Mouse (Mus musculus): Measurements from ENCODE around the gene Papss2. TPM values are rescaled to one million over a fixed set of nuclear protein-coding genes. Genes with fewer than 3 reads are reported as not detected.

The Papss2 gene
- polyA plus RNA-seq, 1 experiment from 2014 or later = 3.5 TPM

DNA sequence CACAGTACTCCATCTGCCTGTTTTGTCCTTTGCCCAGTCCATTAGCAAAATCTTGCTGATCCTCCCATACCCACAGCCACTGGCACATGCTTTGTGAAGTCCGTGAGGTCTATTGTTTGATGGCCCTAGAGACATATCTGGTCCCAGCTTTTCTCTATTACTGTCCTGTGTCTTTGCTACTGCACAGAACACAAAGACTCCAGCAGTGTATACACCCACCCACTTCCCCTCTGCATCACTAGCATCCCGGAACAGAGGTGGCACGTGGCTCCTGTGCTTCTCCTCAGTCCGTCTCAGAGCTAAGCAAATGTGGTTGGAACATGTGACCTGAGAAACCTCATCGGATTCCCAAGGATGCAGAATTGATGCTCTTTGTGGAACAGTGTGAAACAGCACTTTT is 28.1 kb upstream of the Papss2 start:
- peaks cover 5% of the 10 kb centered on the region; the same call in 1 of the 2 replicates for H3K4me1 ChIP-seq (replicated peaks; ENCODE audit: control insufficient read depth, insufficient read depth, low read length)
- ATAC-seq (replicated peaks; ENCODE audit: low FRiP score) (no peak), DNase-seq (ENCODE audit: low spot score) (no peak)
- no peak overlapping the region for H3K9ac ChIP-seq (ENCODE audit: low read depth, low read length)
- H3K9me3 ChIP-seq (ENCODE audit: control insufficient read depth, low read length) = no peaks in the 10 kb centered on the region
- no peak overlapping the region for H3K4me3 ChIP-seq (ENCODE audit: low read depth, low read length)
- 80% methylated on average over 5 of the region's 5 CpGs for WGBS
- H3K36me3 ChIP-seq (ENCODE audit: control insufficient read depth, insufficient read depth, low read length) = no peaks in the 10 kb centered on the region
- H3K27me3 ChIP-seq (replicated peaks; ENCODE audit: control insufficient read depth, insufficient read depth, low read length) = no peaks in the 10 kb centered on the region
- no peak overlapping the region for H3K4me2 ChIP-seq
- no peak overlapping the region for H3K27ac ChIP-seq (ENCODE audit: low read depth, low read length)

GRCm38 (mm10) chr19:32568470-32568869 is 27.1 kb upstream of the Papss2 start:
- ATAC-seq (replicated peaks; ENCODE audit: low FRiP score) (no peak), DNase-seq (ENCODE audit: low spot score) (no peak)
- 73% methylated on average over 3 of the region's 3 CpGs for WGBS

GRCm38 (mm10) chr19:32568961-32569653 is 26.5 kb upstream of the Papss2 start:
- Histone ChIP-seq H3K4me2 (peak overlapping the region; percentile 21), H3K4me1 (replicated peaks; ENCODE audit: control insufficient read depth, insufficient read depth, low read length) (peaks cover 5% of the 10 kb centered on the region; the same call in 1 of the 2 replicates), H3K9ac (ENCODE audit: low read depth, low read length) (no peak overlapping the region), H3K36me3 (ENCODE audit: control insufficient read depth, insufficient read depth, low read length) (no peaks in the 10 kb centered on the region), H3K27ac (ENCODE audit: low read depth, low read length) (no peak overlapping the region), H3K4me3 (ENCODE audit: low read depth, low read length) (no peak overlapping the region), H3K9me3 (ENCODE audit: control insufficient read depth, low read length) (no peaks in the 10 kb centered on the region), H3K27me3 (replicated peaks; ENCODE audit: control insufficient read depth, insufficient read depth, low read length) (no peaks in the 10 kb centered on the region)
- DNase-seq (ENCODE audit: low spot score) = no peak
- WGBS = 79% methylated on average over 3 of the region's 3 CpGs
- no peak for ATAC-seq (replicated peaks; ENCODE audit: low FRiP score)

More at GRCm38 (mm10) chr19:32568470-32568869, 27.1 kb upstream of the Papss2 start:
- Histone ChIP-seq H3K4me1 (replicated peaks; ENCODE audit: control insufficient read depth, insufficient read depth, low read length) (peaks cover 5% of the 10 kb centered on the region; the same call in 1 of the 2 replicates), H3K27me3 (replicated peaks; ENCODE audit: control insufficient read depth, insufficient read depth, low read length) (no peaks in the 10 kb centered on the region), H3K4me3 (ENCODE audit: low read depth, low read length) (no peak overlapping the region), H3K4me2 (no peak overlapping the region), H3K9me3 (ENCODE audit: control insufficient read depth, low read length) (no peaks in the 10 kb centered on the region), H3K9ac (ENCODE audit: low read depth, low read length) (no peak overlapping the region), H3K27ac (ENCODE audit: low read depth, low read length) (no peak overlapping the region), H3K36me3 (ENCODE audit: control insufficient read depth, insufficient read depth, low read length) (no peaks in the 10 kb centered on the region)

- H3K27ac ChIP-seq (ENCODE audit: low read depth, low read length) = no peak overlapping the region
- no peak overlapping the region for H3K4me3 ChIP-seq (ENCODE audit: low read depth, low read length)
- ATAC-seq (replicated peaks; ENCODE audit: low FRiP score) = no peak
- H3K4me2 ChIP-seq = peak overlapping the region; percentile 21
- no peaks in the 10 kb centered on the region for H3K27me3 ChIP-seq (replicated peaks; ENCODE audit: control insufficient read depth, insufficient read depth, low read length)
- no peak for DNase-seq (ENCODE audit: low spot score)
- H3K9ac ChIP-seq (ENCODE audit: low read depth, low read length) = no peak overlapping the region
- no peaks in the 10 kb centered on the region for H3K36me3 ChIP-seq (ENCODE audit: control insufficient read depth, insufficient read depth, low read length)
- 49% methylated on average over 5 of the region's 5 CpGs for WGBS
- H3K9me3 ChIP-seq (ENCODE audit: control insufficient read depth, low read length) = no peaks in the 10 kb centered on the region
- peaks cover 5% of the 10 kb centered on the region; the same call in 1 of the 2 replicates for H3K4me1 ChIP-seq (replicated peaks; ENCODE audit: control insufficient read depth, insufficient read depth, low read length)
These were observed 25.9 kb upstream of the Papss2 start for GRCm38 (mm10) chr19:32569725-32570124.

DNA sequence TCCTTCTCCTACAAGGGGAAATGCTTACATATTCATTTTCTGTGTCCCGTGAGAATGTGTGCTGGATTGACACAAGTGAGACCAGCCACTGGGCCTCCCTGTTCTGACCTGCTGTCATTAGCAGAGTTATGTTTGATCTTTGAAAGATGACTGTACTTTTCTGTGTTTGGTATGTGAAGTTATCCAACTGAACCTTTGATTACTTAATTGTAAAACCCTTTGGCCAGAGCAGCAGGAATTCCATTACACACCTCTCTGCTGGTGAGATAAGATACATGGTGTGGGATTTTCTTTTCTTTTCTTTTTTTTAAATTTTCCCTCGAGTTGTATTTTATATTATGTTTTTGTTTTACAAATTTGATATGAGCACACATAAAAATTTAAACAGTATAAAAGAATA is 23.4 kb upstream of the Papss2 start:
- Histone ChIP-seq H3K4me2 (no peak overlapping the region), H3K4me3 (ENCODE audit: low read depth, low read length) (no peak overlapping the region), H3K27ac (ENCODE audit: low read depth, low read length) (no peak overlapping the region), H3K27me3 (replicated peaks; ENCODE audit: control insufficient read depth, insufficient read depth, low read length) (no peaks in the 10 kb centered on the region), H3K9ac (ENCODE audit: low read depth, low read length) (no peak overlapping the region), H3K36me3 (ENCODE audit: control insufficient read depth, insufficient read depth, low read length) (no peaks in the 10 kb centered on the region), H3K4me1 (replicated peaks; ENCODE audit: control insufficient read depth, insufficient read depth, low read length) (peaks cover 5% of the 10 kb centered on the region; the same call in 1 of the 2 replicates), H3K9me3 (ENCODE audit: control insufficient read depth, low read length) (no peaks in the 10 kb centered on the region)
- no peak for DNase-seq (ENCODE audit: low spot score)
- no peak for ATAC-seq (replicated peaks; ENCODE audit: low FRiP score)
- 64% methylated on average over 2 of the region's 2 CpGs for WGBS

- ATAC-seq (replicated peaks; ENCODE audit: low FRiP score) = no peak
- Histone ChIP-seq H3K27me3 (replicated peaks; ENCODE audit: control insufficient read depth, insufficient read depth, low read length) (no peaks in the 10 kb centered on the region), H3K27ac (ENCODE audit: low read depth, low read length) (no peak overlapping the region), H3K9ac (ENCODE audit: low read depth, low read length) (no peak overlapping the region), H3K4me3 (ENCODE audit: low read depth, low read length) (no peak overlapping the region), H3K4me1 (replicated peaks; ENCODE audit: control insufficient read depth, insufficient read depth, low read length) (peaks cover 5% of the 10 kb centered on the region; the same call in 1 of the 2 replicates), H3K4me2 (no peak overlapping the region), H3K9me3 (ENCODE audit: control insufficient read depth, low read length) (no peaks in the 10 kb centered on the region), H3K36me3 (ENCODE audit: control insufficient read depth, insufficient read depth, low read length) (no peaks in the 10 kb centered on the region)
- no peak for DNase-seq (ENCODE audit: low spot score)
- WGBS = 81% methylated on average over 6 of the region's 6 CpGs
These were observed 22.3 kb upstream of the Papss2 start for GRCm38 (mm10) chr19:32573259-32573658.

DNA sequence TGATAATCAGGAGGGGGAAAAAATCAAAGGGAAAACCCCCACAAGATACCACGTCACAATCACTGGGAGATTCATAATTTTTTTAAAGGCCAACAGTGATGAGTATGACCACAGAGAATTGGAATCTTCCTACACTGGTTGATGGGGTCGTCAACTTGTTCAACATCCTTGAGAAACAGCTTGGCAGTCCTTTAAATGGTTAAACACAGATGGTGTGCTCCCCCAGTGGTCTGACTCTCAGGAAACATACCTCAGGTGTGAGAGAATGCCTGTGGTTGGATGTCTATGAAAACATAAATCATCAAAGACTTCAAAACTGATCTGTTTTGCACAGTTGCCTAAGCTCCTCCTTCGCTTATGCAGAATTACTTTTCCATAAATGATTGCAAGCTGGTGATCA is 20.7 kb upstream of the Papss2 start:
- no peak for DNase-seq (ENCODE audit: low spot score)
- H3K36me3 ChIP-seq (ENCODE audit: control insufficient read depth, insufficient read depth, low read length) = no peaks in the 10 kb centered on the region
- H3K9ac ChIP-seq (ENCODE audit: low read depth, low read length) = no peak overlapping the region
- 69% methylated on average over 3 of the region's 3 CpGs for WGBS
- ATAC-seq (replicated peaks; ENCODE audit: low FRiP score) = no peak
- no peaks in the 10 kb centered on the region for H3K9me3 ChIP-seq (ENCODE audit: control insufficient read depth, low read length)
- H3K27ac ChIP-seq (ENCODE audit: low read depth, low read length) = no peak overlapping the region
- no peaks in the 10 kb centered on the region for H3K4me1 ChIP-seq (replicated peaks; ENCODE audit: control insufficient read depth, insufficient read depth, low read length)
- H3K27me3 ChIP-seq (replicated peaks; ENCODE audit: control insufficient read depth, insufficient read depth, low read length) = no peaks in the 10 kb centered on the region
- no peak overlapping the region for H3K4me2 ChIP-seq
- H3K4me3 ChIP-seq (ENCODE audit: low read depth, low read length) = no peak overlapping the region

GRCm38 (mm10) chr19:32577749-32578148 is 17.8 kb upstream of the Papss2 start:
- Histone ChIP-seq H3K4me3 (ENCODE audit: low read depth, low read length) (no peak overlapping the region), H3K9ac (ENCODE audit: low read depth, low read length) (no peak overlapping the region), H3K9me3 (ENCODE audit: control insufficient read depth, low read length) (no peaks in the 10 kb centered on the region), H3K4me1 (replicated peaks; ENCODE audit: control insufficient read depth, insufficient read depth, low read length) (no peaks in the 10 kb centered on the region), H3K4me2 (no peak overlapping the region), H3K36me3 (ENCODE audit: control insufficient read depth, insufficient read depth, low read length) (no peaks in the 10 kb centered on the region), H3K27ac (ENCODE audit: low read depth, low read length) (no peak overlapping the region), H3K27me3 (replicated peaks; ENCODE audit: control insufficient read depth, insufficient read depth, low read length) (no peaks in the 10 kb centered on the region)
- no peak for ATAC-seq (replicated peaks; ENCODE audit: low FRiP score)
- no peak for DNase-seq (ENCODE audit: low spot score)
- 75% methylated on average over 1 of the region's 1 CpGs for WGBS

DNA sequence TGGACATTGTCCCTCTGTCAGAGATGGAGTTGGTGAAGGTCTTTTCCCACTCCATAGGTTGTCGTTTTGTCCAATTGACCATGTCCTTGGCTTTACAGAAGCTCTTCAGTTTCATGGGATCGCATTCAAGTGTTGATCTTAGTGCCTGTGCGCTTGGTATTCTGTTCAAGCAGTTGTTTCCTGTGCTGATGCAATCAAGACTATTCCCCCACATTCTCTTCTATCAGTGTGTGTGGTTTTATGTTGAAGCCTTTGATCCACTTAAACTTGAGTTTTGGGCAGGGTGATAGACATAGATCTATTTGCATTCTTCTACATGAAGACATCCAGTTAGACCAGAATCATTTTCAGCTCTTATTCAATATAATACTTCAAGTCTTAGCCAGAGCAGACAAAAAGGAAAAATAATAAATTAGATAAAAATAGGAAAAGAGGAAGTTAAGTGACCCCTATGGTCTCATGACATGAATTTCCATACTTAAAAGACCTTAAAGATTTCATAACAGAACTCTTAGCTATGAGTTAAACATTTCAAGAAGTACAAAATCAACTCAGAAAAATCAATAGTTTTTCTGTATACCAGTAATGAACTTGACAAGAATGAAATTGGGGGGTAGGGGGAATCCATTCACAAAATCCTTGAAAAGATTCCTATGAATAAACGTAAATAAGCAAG is 12.4 kb upstream of the Papss2 start:
- 63% methylated on average over 4 of the region's 4 CpGs for WGBS
- no peaks in the 10 kb centered on the region for H3K27me3 ChIP-seq (replicated peaks; ENCODE audit: control insufficient read depth, insufficient read depth, low read length)
- no peaks in the 10 kb centered on the region; the same call in 1 of the 2 replicates for H3K9me3 ChIP-seq (ENCODE audit: control insufficient read depth, low read length)
- H3K27ac ChIP-seq (ENCODE audit: low read depth, low read length) = no peak overlapping the region
- H3K4me3 ChIP-seq (ENCODE audit: low read depth, low read length) = no peak overlapping the region
- DNase-seq (ENCODE audit: low spot score) = no peak
- no peaks in the 10 kb centered on the region for H3K4me1 ChIP-seq (replicated peaks; ENCODE audit: control insufficient read depth, insufficient read depth, low read length)
- H3K36me3 ChIP-seq (ENCODE audit: control insufficient read depth, insufficient read depth, low read length) = no peaks in the 10 kb centered on the region
- ATAC-seq (replicated peaks; ENCODE audit: low FRiP score) = no peak
- no peak overlapping the region for H3K4me2 ChIP-seq
- H3K9ac ChIP-seq (ENCODE audit: low read depth, low read length) = no peak overlapping the region
